14 mouse cellular contexts compared by ENCODE assay signal in genomic region chr19:50582952-50583351, GRCm38 (mm10).
"Had no signal": no experiment of that assay in that cellular context is flagged by ENCODE, and none has a peak within 500 bp of the region (broad histone marks: within the 10 kb centered on the region; RNA-seq: fewer than 3 reads in every experiment).

No protein-coding gene starts in this region.

- H3K4me2 ChIP-seq: limb, embryonic 12.5 days; limb, embryonic 15.5 days; liver, embryonic 11.5 days; lung, embryonic 14.5 days; neural tube, embryonic 13.5 days had no signal

- H3K4me1 ChIP-seq: limb, embryonic 12.5 days; limb, embryonic 15.5 days; neural tube, embryonic 13.5 days had no signal

- H3K9ac ChIP-seq: limb, embryonic 12.5 days; limb, embryonic 15.5 days; liver, embryonic 14.5 days; liver, postnatal 0 days; lung, embryonic 14.5 days; neural tube, embryonic 13.5 days had no signal

- H3K9me3 ChIP-seq: limb, embryonic 12.5 days; limb, embryonic 15.5 days; neural tube, embryonic 13.5 days had no signal

- DNase-seq: left cerebral cortex, postnatal 4 days; liver, postnatal 0 days; lung, embryonic 14.5 days; retina, postnatal 1 day; thymus, adult 18-20 months; thymus, postnatal 4 days had no signal

- ATAC-seq: liver, postnatal 0 days; lung, postnatal 0 days had no signal

- H3K4me3 ChIP-seq: limb, embryonic 12.5 days; limb, embryonic 15.5 days; myocyte; neural tube, embryonic 13.5 days had no signal

- H3K27me3 ChIP-seq: limb, embryonic 12.5 days; limb, embryonic 15.5 days; neural tube, embryonic 13.5 days had no signal

- H3K27ac ChIP-seq: limb, embryonic 12.5 days; limb, embryonic 15.5 days; liver, embryonic 14.5 days; macrophage; neural tube, embryonic 13.5 days had no signal

- H3K36me3 ChIP-seq: limb, embryonic 12.5 days; limb, embryonic 15.5 days; neural tube, embryonic 13.5 days had no signal
